Mouse (Mus musculus) effector memory CD4-positive, alpha-beta T cell, adult 7 months (primary cell): ENCODE data around the gene Obp1a. TPM values are rescaled to one million over a fixed set of nuclear protein-coding genes. Genes with fewer than 3 reads are reported as not detected.

Experiments used
- polyA plus RNA-seq: library from polyadenylated mRNA; unstranded; fragments of 100-300 nt; shearing (Covaris generic); gene quantifications from one replicate; pipeline ENCODE4 v1.2.1, GENCODE M21; 2017

The Obp1a gene
- polyA plus RNA-seq, result not detected

GRCm38 (mm10) chrX:78091274-78091673, at the start of gene Obp1a:
Gene Obp1a (minus strand): TSS chrX:78091374.

GRCm38 (mm10) chrX:78125167-78125566, 34.0 kb upstream of the Obp1a start, which contains the start of gene Gm5938:
Gene Gm5938 (plus strand): TSS chrX:78125467.

Other genes with a start within 250 kb of the Obp1a start
- not detected for gene Pbsn, start 237.8 kb downstream of the Obp1a start, polyA plus RNA-seq
- gene Gm14744, start 226.6 kb downstream of the Obp1a start, polyA plus RNA-seq, result not detected
- not detected for gene 5430402E10Rik, start 166.3 kb downstream of the Obp1a start, polyA plus RNA-seq
- gene Gm5938, start 34.1 kb upstream of the Obp1a start, polyA plus RNA-seq, result not detected
- gene Obp1b, start 95.4 kb upstream of the Obp1a start, polyA plus RNA-seq, result not detected
- gene Gm14743, start 154.5 kb upstream of the Obp1a start, polyA plus RNA-seq, result not detected